Mouse (Mus musculus) lung, adult 2 months (tissue): ENCODE measurements around the gene Shld2.

Source experiments
- CTCF ChIP-seq: fragments of 200-500 bp; IDR thresholded peaks from 2 replicates; pipeline ENCODE4 v1.5.1; 2011; ENCODE audit warnings: mild to moderate bottlenecking, low read length, control low read depth; ENCODE audit not compliant: insufficient read depth
- POLR2A ChIP-seq: fragments of 200-500 bp; IDR thresholded peaks from 2 replicates; pipeline ENCODE4 v1.6.1; 2011; ENCODE audit warnings: low read depth, mild to moderate bottlenecking, control low read depth, low read length, borderline replicate concordance; ENCODE audit errors: extremely low read depth

- TF ChIP-seq POLR2A (no peak), CTCF (no peak)
Observed at GRCm38 (mm10) chr14:34331886-34332285, 21.6 kb upstream of the Shld2 start.
